Mouse (Mus musculus) cerebellum, adult 2 months (tissue): ENCODE results near the gene Ror1. TPM values are rescaled to one million over a fixed set of nuclear protein-coding genes. Genes with fewer than 3 reads are reported as not detected.

ENCODE experiments used
- DNase-seq, 2 experiments: peaks; one replicate each; pipeline ENCODE4 v3.0.0; 2021
- H3K27ac ChIP-seq: fragments of 200-500 bp; 2 replicates; pipeline ENCODE4 v1.5.1; 2012; ENCODE audit warnings: low read length, control low read depth, inconsistent platforms; ENCODE audit not compliant: insufficient read depth
- H3K27me3 ChIP-seq: fragments of 200-500 bp; 2 replicates; pipeline ENCODE4 v1.6.1; 2012; ENCODE audit warnings: inconsistent platforms, mild to moderate bottlenecking, low read length, moderate library complexity; ENCODE audit not compliant: control insufficient read depth, insufficient read depth
- H3K4me1 ChIP-seq: fragments of 200-500 bp; 2 replicates; pipeline ENCODE4 v1.6.1; 2011; ENCODE audit warnings: low read length; ENCODE audit not compliant: control insufficient read depth, insufficient read depth
- H3K4me3 ChIP-seq: fragments of 200-500 bp; replicated peaks from 2 replicates; pipeline ENCODE3; 2011; ENCODE audit warnings: mild to moderate bottlenecking, low read depth, low read length, control low read depth; ENCODE audit not compliant: insufficient read depth
- CTCF ChIP-seq: fragments of 200-500 bp; IDR thresholded peaks from 2 replicates; pipeline ENCODE4 v1.5.1; 2011; ENCODE audit warnings: low read depth, mild to moderate bottlenecking, control low read depth, low read length, moderate library complexity, borderline replicate concordance; ENCODE audit not compliant: insufficient read depth
- POLR2A ChIP-seq: fragments of 200-500 bp; IDR thresholded peaks from 2 replicates; pipeline ENCODE4 v1.6.1; 2011; ENCODE audit warnings: low read length, control low read depth, borderline replicate concordance; ENCODE audit not compliant: insufficient read depth
- WGBS: fragments of 180-500 bp; shearing (Covaris S2); methylation state at CpG from one replicate; pipeline ENCODE4 v1.1.7; 2018; 5-methylcytosine and 5-hydroxymethylcytosine counted together
- polyA plus RNA-seq: library from polyadenylated mRNA; depleted of rRNA; stranded (reverse); fragments of >200 nt; gene quantifications from 2 replicates; pipeline ENCODE4 v1.2.3, GENCODE M21; 2012

Gene Ror1
- polyA plus RNA-seq, 1 experiment, result 3.8 TPM

DNA sequence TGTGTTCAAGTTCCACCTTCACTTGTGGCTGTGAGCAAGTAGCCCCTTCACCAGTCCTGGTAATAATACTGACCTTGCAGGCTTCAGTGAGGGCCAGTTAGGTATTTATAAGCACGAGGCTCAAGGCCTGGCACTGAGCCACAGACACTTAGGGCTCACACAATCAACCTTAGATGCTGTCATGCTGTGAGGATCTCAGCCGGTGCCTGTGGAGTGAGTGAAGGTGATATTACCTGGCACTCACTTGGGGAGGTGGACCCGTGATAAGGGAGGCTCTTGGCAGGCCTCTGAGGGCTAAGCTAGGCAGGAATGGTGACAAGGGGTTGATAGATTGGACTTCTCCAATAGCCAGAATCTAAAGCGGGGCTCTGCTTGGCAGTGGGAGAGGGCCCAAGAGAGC lies 131.0 kb downstream of the Ror1 start:
- TF ChIP-seq POLR2A, result no peak
- 38% methylated on average over 4 of the region's 4 CpGs for WGBS
- no peak overlapping the region for H3K27ac ChIP-seq
- H3K4me3 ChIP-seq, result no peak overlapping the region
- H3K4me1 ChIP-seq, result peaks cover 20% of the 10 kb centered on the region
- H3K27me3 ChIP-seq, result no peaks in the 10 kb centered on the region
- peak in 1 of 2 experiments; percentile 26 for DNase-seq

- no peak overlapping the region for H3K27ac ChIP-seq
- DNase-seq, result no peak
- H3K4me3 ChIP-seq, result no peak overlapping the region
- no peaks in the 10 kb centered on the region for H3K27me3 ChIP-seq
- 96% methylated on average over 3 of the region's 3 CpGs for WGBS
- H3K4me1 ChIP-seq, result peaks cover 9% of the 10 kb centered on the region
- TF ChIP-seq CTCF (no peak), POLR2A (no peak)
These were observed 132.5 kb downstream of the Ror1 start for GRCm38 (mm10) chr4:100228106-100228505.

DNA sequence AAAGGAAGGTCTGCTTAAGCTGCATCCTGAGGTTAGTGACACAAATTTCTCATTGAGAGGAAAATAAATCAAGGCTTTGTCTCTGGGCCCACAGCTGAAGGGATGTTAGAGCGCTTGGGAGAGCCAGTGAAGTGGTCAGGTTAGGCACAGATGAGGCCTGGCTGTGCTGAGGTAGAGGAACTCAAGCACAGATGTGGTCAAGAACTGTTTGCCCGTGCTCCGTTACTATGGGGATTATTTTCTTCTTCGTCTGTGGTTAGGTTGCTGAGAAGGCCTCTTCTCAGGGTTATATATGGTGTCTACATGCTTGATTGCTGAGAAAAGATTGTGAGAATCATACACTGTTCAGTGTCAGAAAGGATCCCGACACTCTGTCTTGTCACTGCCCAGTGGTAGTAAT lies 134.7 kb downstream of the Ror1 start:
- 93% methylated on average over 5 of the region's 5 CpGs for WGBS

GRCm38 (mm10) chr4:100230963-100231362 lies 135.4 kb downstream of the Ror1 start:
- DNase-seq, result no peak
- TF ChIP-seq POLR2A (no peak), CTCF (no peak)
- Histone ChIP-seq H3K4me3 (no peak overlapping the region), H3K4me1 (peaks cover 6% of the 10 kb centered on the region; the same call in 1 of the 2 replicates), H3K27ac (no peak overlapping the region), H3K27me3 (no peaks in the 10 kb centered on the region)
- WGBS, result 92% methylated on average over 2 of the region's 2 CpGs

More for the DNA sequence above, 134.7 kb downstream of the Ror1 start:
- TF ChIP-seq POLR2A (no peak), CTCF (no peak)
- DNase-seq, result no peak
- no peak overlapping the region for H3K4me3 ChIP-seq
- no peaks in the 10 kb centered on the region for H3K27me3 ChIP-seq
- H3K4me1 ChIP-seq, result peaks cover 6% of the 10 kb centered on the region; the same call in 1 of the 2 replicates
- no peak overlapping the region for H3K27ac ChIP-seq

GRCm38 (mm10) chr4:100231906-100232305 lies 136.3 kb downstream of the Ror1 start:
- H3K27ac ChIP-seq, result no peak overlapping the region
- DNase-seq, result no peak
- no peaks in the 10 kb centered on the region for H3K27me3 ChIP-seq
- no peak overlapping the region for H3K4me3 ChIP-seq
- 94% methylated on average over 3 of the region's 3 CpGs for WGBS
- no peak for TF ChIP-seq POLR2A
- TF ChIP-seq CTCF, result no peak
- peaks cover 8% of the 10 kb centered on the region; the same call in 1 of the 2 replicates for H3K4me1 ChIP-seq

GRCm38 (mm10) chr4:100232541-100232940 lies 136.9 kb downstream of the Ror1 start:
- no peak for DNase-seq
- H3K4me1 ChIP-seq, result peaks cover 6% of the 10 kb centered on the region; the same call in 1 of the 2 replicates
- 90% methylated on average over 7 of the region's 7 CpGs for WGBS
- H3K27ac ChIP-seq, result no peak overlapping the region
- no peak overlapping the region for H3K4me3 ChIP-seq
- TF ChIP-seq POLR2A, result no peak
- TF ChIP-seq CTCF, result no peak
- no peaks in the 10 kb centered on the region for H3K27me3 ChIP-seq

- no peak for TF ChIP-seq POLR2A
- TF ChIP-seq CTCF, result no peak
- WGBS, result 96% methylated on average over 10 of the region's 10 CpGs
- peaks cover 6% of the 10 kb centered on the region; the same call in 1 of the 2 replicates for H3K4me1 ChIP-seq
- H3K27ac ChIP-seq, result no peak overlapping the region
- no peaks in the 10 kb centered on the region for H3K27me3 ChIP-seq
- DNase-seq, result no peak
- no peak overlapping the region for H3K4me3 ChIP-seq
These were observed 138.2 kb downstream of the Ror1 start for GRCm38 (mm10) chr4:100233770-100234169.

DNA sequence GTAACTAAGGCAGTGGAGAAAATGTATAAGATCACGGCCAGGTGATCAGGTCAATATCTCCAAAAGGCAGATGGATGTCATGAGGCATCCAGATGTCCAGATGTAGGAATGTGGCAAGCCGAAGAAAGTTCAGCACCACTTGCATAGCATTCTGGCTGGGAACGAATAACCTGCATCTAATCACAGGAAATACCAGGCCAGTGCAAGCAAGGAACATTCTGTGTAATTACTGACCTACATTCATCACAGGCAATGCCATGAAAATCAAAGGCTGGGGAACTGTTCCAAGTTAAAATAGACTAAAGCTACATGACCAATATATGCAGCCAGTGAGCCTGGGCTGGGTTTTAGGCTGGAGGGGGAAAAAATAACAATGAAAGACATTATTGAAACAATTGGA lies 140.7 kb downstream of the Ror1 start:
- 50% methylated on average over 3 of the region's 3 CpGs for WGBS
- Histone ChIP-seq H3K4me3 (no peak overlapping the region), H3K4me1 (peaks cover 6% of the 10 kb centered on the region; the same call in 1 of the 2 replicates), H3K27me3 (no peaks in the 10 kb centered on the region), H3K27ac (no peak overlapping the region)
- peak in 1 of 2 experiments; percentile 33 for DNase-seq
- TF ChIP-seq POLR2A, result no peak
- TF ChIP-seq CTCF, result no peak
